Mouse (Mus musculus) adrenal gland, postnatal 4 days (tissue): Measurements from ENCODE around the gene Neurod2. TPM values are rescaled to one million over a fixed set of nuclear protein-coding genes. Genes with fewer than 3 reads are reported as not detected.

Experiments used
- DNase-seq, 2 experiments: peaks; one replicate each; pipeline ENCODE4 v3.0.0; 2021 to 2022; ENCODE audit warnings: low spot score in 2 of 2, mixed read lengths in 2 of 2
- total RNA-seq, 2 experiments: library from RNA; stranded (reverse); gene quantifications; 2 replicates each; pipeline ENCODE4 v1.2.3; 2021

Neurod2 gene
- total RNA-seq, 2 experiments from 2014 or later: 0.34 TPM; not detected in 1

- no peak for DNase-seq
These were observed 3.8 kb upstream of the Neurod2 start for GRCm38 (mm10) chr11:98333263-98333696.

GRCm38 (mm10) chr11:98332841-98333240 is 3.4 kb upstream of the Neurod2 start:
- DNase-seq: no peak

- DNase-seq: no peak
These were observed 2.7 kb upstream of the Neurod2 start for GRCm38 (mm10) chr11:98332186-98332585.

- DNase-seq: no peak
These were observed 2.0 kb upstream of the Neurod2 start for GRCm38 (mm10) chr11:98331401-98331800.

GRCm38 (mm10) chr11:98330745-98331204 is 1.3 kb upstream of the Neurod2 start:
- no peak for DNase-seq

GRCm38 (mm10) chr11:98329960-98330744 is 704 bp upstream of the Neurod2 start:
- no peak for DNase-seq

- no peak for DNase-seq
These were observed 928 bp downstream of the Neurod2 start for GRCm38 (mm10) chr11:98328371-98329069.

- DNase-seq: no peak
These were observed 1.4 kb downstream of the Neurod2 start for GRCm38 (mm10) chr11:98328031-98328370.

GRCm38 (mm10) chr11:98327136-98328030 is 2.1 kb downstream of the Neurod2 start:
- DNase-seq: no peak

GRCm38 (mm10) chr11:98326741-98327135 is 2.7 kb downstream of the Neurod2 start:
- no peak for DNase-seq

- DNase-seq: no peak
These were observed 3.6 kb downstream of the Neurod2 start for GRCm38 (mm10) chr11:98325821-98326218.

- no peak for DNase-seq
These were observed 4.1 kb downstream of the Neurod2 start for GRCm38 (mm10) chr11:98325191-98325820.

GRCm38 (mm10) chr11:98323933-98324332 is 5.5 kb downstream of the Neurod2 start:
- DNase-seq: no peak

GRCm38 (mm10) chr11:98323136-98323866 is 6.1 kb downstream of the Neurod2 start:
- no peak for DNase-seq

- no peak for DNase-seq
These were observed 7.3 kb downstream of the Neurod2 start for GRCm38 (mm10) chr11:98322159-98322558.

GRCm38 (mm10) chr11:98321677-98322003 is 7.8 kb downstream of the Neurod2 start:
- no peak for DNase-seq

- DNase-seq: no peak
These were observed 8.4 kb downstream of the Neurod2 start for GRCm38 (mm10) chr11:98320806-98321676.

GRCm38 (mm10) chr11:98320381-98320780 is 9.1 kb downstream of the Neurod2 start:
- DNase-seq: no peak

- no peak for DNase-seq
These were observed 9.5 kb downstream of the Neurod2 start for GRCm38 (mm10) chr11:98319944-98320343.
